Comparison of ENCODE assay signal across 9 mouse cellular contexts in the genomic region with DNA sequence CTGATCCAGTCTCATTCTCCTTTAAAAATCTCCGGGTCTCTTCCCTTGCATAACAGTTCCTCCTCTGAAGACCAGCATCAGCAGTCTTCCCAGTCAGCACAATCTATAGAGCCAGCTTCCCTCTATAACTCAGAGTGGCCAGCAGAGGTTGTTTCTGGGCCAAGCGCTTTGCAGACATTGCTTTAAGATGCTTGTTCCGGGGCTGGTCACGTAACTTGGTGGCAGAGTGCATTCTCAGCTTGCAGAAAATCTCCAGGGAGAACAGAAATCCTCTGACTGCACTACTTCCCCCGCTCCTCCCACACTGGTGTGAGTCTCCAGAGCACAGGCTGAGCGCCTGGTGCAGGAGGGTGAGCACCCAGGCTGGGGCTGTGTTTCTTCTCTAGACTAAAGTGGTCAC.
A peak's percentile ranks its signal among the peaks of the same experiment; 100 is the strongest.
DNase-seq lines count a peak whose midpoint lies in the region; ATAC-seq and TF ChIP-seq lines count a peak whose summit lies in the region.
"Had no signal": no experiment of that assay in that cellular context is flagged by ENCODE, and none has a peak within 500 bp of the region (broad histone marks: within the 10 kb centered on the region; RNA-seq: fewer than 3 reads in every experiment).

No protein-coding gene starts in this region.

- TF ChIP-seq CTCF in kidney, postnatal 0 days (IDR thresholded peaks at IDR 0.05; ENCODE audit: low read depth) = peak; percentile 27; the same call in 1 of the 2 replicates
- peak; percentile 25; the same call in 1 of the 2 replicates for TF ChIP-seq CTCF in hindbrain, postnatal 0 days (IDR thresholded peaks at IDR 0.05; ENCODE audit: low read depth)

- H3K9ac ChIP-seq in kidney, postnatal 0 days (ENCODE audit: low read depth, low read length) = no peak overlapping the region
- H3K9ac ChIP-seq in kidney, embryonic 14.5 days (ENCODE audit: low read depth, low read length) = no peak overlapping the region
- no peak overlapping the region for H3K9ac ChIP-seq in hindbrain, postnatal 0 days (replicated peaks; ENCODE audit: low read length)
- H3K9ac ChIP-seq: midbrain, embryonic 12.5 days had no signal

- H3K9me3 ChIP-seq in kidney, postnatal 0 days (replicated peaks; ENCODE audit: low read length) = no peaks in the 10 kb centered on the region
- no peaks in the 10 kb centered on the region for H3K9me3 ChIP-seq in kidney, embryonic 14.5 days (ENCODE audit: control insufficient read depth, low read length)
- no peaks in the 10 kb centered on the region for H3K9me3 ChIP-seq in hindbrain, postnatal 0 days (ENCODE audit: low read length)
- H3K9me3 ChIP-seq: midbrain, embryonic 12.5 days had no signal

- H3K4me3 ChIP-seq in kidney, postnatal 0 days (replicated peaks; ENCODE audit: low read depth, low read length) = no peak overlapping the region
- no peak overlapping the region for H3K4me3 ChIP-seq in kidney, embryonic 14.5 days (ENCODE audit: low read length)
- no peak overlapping the region for H3K4me3 ChIP-seq in hindbrain, postnatal 0 days (ENCODE audit: low read length)
- no peak overlapping the region for H3K4me3 ChIP-seq in macrophage (ENCODE audit: inconsistent target)
- H3K4me3 ChIP-seq: midbrain, embryonic 12.5 days had no signal

- H3K4me2 ChIP-seq in kidney, postnatal 0 days (ENCODE audit: low read length) = no peak overlapping the region
- no peak overlapping the region; the same call in 1 of the 2 replicates for H3K4me2 ChIP-seq in kidney, embryonic 14.5 days (replicated peaks; ENCODE audit: low read depth, low read length)
- H3K4me2 ChIP-seq in hindbrain, postnatal 0 days (ENCODE audit: low read depth, low read length) = 0 out of 2 replicates have a peak overlapping the region, but pooled peaks have one; percentile 25
- H3K4me2 ChIP-seq: midbrain, embryonic 12.5 days had no signal

- WGBS in kidney, postnatal 0 days = 19% methylated on average over 6 of the region's 6 CpGs
- WGBS in kidney, embryonic 14.5 days = 21% methylated on average over 6 of the region's 6 CpGs
- WGBS in hindbrain, postnatal 0 days = 33% methylated on average over 6 of the region's 6 CpGs
- WGBS in macrophage (ENCODE audit: missing documents) = 8% methylated on average over 6 of the region's 6 CpGs

- H3K27ac ChIP-seq in kidney, postnatal 0 days = no peak overlapping the region
- H3K27ac ChIP-seq in kidney, embryonic 14.5 days (ENCODE audit: low read depth, low read length) = no peak overlapping the region
- no peak overlapping the region for H3K27ac ChIP-seq in hindbrain, postnatal 0 days
- H3K27ac ChIP-seq in macrophage = peak overlapping the region; percentile 45
- H3K27ac ChIP-seq: midbrain, embryonic 12.5 days had no signal

- no peaks in the 10 kb centered on the region for H3K36me3 ChIP-seq in kidney, postnatal 0 days (ENCODE audit: insufficient read depth, low read length)
- no peaks in the 10 kb centered on the region for H3K36me3 ChIP-seq in kidney, embryonic 14.5 days (ENCODE audit: control insufficient read depth, insufficient read depth, low read length)
- no peaks in the 10 kb centered on the region for H3K36me3 ChIP-seq in hindbrain, postnatal 0 days (ENCODE audit: insufficient read depth, low read length)
- no peaks in the 10 kb centered on the region for H3K36me3 ChIP-seq in macrophage (ENCODE audit: inconsistent target)
- H3K36me3 ChIP-seq: midbrain, embryonic 12.5 days had no signal

- H3K4me1 ChIP-seq in kidney, postnatal 0 days (replicated peaks; ENCODE audit: insufficient read depth, low read length) = peaks cover 5% of the 10 kb centered on the region; the same call in 1 of the 2 replicates
- 0 out of 2 replicates have a peak, but pooled peaks cover 8% of the 10 kb centered on the region for H3K4me1 ChIP-seq in kidney, embryonic 14.5 days (ENCODE audit: control insufficient read depth, insufficient read depth, low read length)
- H3K4me1 ChIP-seq in hindbrain, postnatal 0 days (ENCODE audit: insufficient read depth, low read length) = no peaks in the 10 kb centered on the region
- H3K4me1 ChIP-seq: midbrain, embryonic 12.5 days had no signal

- H3K27me3 ChIP-seq in kidney, postnatal 0 days (ENCODE audit: insufficient read depth, low read length) = no peaks in the 10 kb centered on the region
- no peaks in the 10 kb centered on the region for H3K27me3 ChIP-seq in kidney, embryonic 14.5 days (ENCODE audit: control insufficient read depth, insufficient read depth, low read length)
- H3K27me3 ChIP-seq in hindbrain, postnatal 0 days (ENCODE audit: insufficient read depth, low read length) = no peaks in the 10 kb centered on the region
- H3K27me3 ChIP-seq: midbrain, embryonic 12.5 days had no signal

- peak; percentile 86 for DNase-seq in kidney, postnatal 0 days (ENCODE audit: low spot score)
- DNase-seq in cerebellum, postnatal 10 days = peak; percentile 11 to 19
- DNase-seq in frontal cortex, postnatal 36 days (ENCODE audit: low spot score in 2 of 2) = peak; percentile 59 to 61
- DNase-seq in hindbrain, postnatal 0 days (ENCODE audit: low spot score) = peak; percentile 64
- no peak for DNase-seq in spleen, postnatal 10 days (ENCODE audit: low spot score in 2 of 2)
- no peak for DNase-seq in urinary bladder, postnatal 10 days (ENCODE audit: low spot score)

- peak; percentile 40; the same call in 1 of the 2 replicates for ATAC-seq in kidney, postnatal 0 days (replicated peaks; ENCODE audit: low FRiP score, low read depth)
- ATAC-seq in kidney, embryonic 14.5 days (ENCODE audit: low FRiP score, low TSS enrichment) = no peak
- peak; percentile 67; the same call in 1 of the 2 replicates for ATAC-seq in hindbrain, postnatal 0 days

- H3K79me2 ChIP-seq in macrophage (ENCODE audit: inconsistent target) = no peaks in the 10 kb centered on the region

Comparison
In these comparisons a context has a peak if more than half of its experiments do, and no peak if none do; other contexts are left out.
1. DNase-seq: peak in kidney, postnatal 0 days (single experiment), cerebellum, postnatal 10 days (2 of 2), frontal cortex, postnatal 36 days (2 of 2) and hindbrain, postnatal 0 days (single experiment); none in spleen, postnatal 10 days (0 of 2) and urinary bladder, postnatal 10 days (single experiment).